Mouse (Mus musculus): ENCODE results near the gene Tmem219.

The Tmem219 gene

DNA sequence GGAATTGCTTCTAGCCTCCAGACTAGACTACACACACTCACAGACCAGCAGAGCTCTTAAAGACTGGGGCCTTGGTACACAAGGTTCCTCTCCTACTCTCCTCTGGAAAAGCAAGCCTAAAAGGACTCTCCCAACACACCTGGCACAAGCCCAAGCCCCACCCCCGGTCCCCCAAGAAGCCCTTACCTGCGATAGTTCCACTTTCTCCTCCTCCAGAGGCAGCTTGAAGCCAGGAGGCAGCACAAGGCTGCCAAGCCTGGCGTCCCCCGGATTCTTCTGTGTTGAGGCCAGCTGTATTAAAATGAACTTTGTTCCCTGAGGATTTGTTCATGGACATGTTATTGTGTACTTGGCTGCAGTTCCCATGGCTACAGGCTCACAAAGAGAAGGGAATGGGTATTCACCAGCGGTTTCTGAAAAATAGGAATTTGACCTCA lies at the start of gene Tmem219:
TSS of gene Tmem219 (minus strand) at position 294 of the 437 bp plus-strand sequence.
- peak; percentile 69 to 83 for DNase-seq

GRCm38 (mm10) chr7:126967361-126967760 lies 44.6 kb upstream of the Tmem219 start:
- no peak for DNase-seq

- no peak for DNase-seq
Observed at GRCm38 (mm10) chr7:126965568-126965967, 42.9 kb upstream of the Tmem219 start.

- DNase-seq: peak; percentile 49 to 55
Observed at GRCm38 (mm10) chr7:126963548-126964286, 41.0 kb upstream of the Tmem219 start.

- DNase-seq: no peak
Observed at GRCm38 (mm10) chr7:126961965-126962364, 39.2 kb upstream of the Tmem219 start.

DNA sequence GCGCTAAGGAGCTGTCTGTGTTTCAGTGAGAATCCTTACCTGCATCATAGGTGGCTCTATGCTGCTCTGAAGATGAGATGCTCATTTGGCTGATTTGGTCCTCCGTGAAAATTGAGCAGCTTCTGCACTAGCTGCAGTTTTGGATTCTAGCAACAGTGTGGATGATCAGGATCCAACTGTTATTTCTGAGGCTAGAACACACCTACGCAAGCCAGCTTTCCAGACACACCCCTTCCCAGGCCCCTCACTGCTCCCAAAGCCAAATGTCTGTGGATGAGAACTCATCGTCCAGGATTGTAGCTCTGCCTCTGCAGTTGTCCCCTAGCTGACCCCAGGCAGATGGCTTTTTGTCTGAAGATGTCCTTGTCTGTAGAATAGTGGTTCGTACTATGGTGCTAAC lies 38.4 kb upstream of the Tmem219 start:
- DNase-seq: no peak

DNA sequence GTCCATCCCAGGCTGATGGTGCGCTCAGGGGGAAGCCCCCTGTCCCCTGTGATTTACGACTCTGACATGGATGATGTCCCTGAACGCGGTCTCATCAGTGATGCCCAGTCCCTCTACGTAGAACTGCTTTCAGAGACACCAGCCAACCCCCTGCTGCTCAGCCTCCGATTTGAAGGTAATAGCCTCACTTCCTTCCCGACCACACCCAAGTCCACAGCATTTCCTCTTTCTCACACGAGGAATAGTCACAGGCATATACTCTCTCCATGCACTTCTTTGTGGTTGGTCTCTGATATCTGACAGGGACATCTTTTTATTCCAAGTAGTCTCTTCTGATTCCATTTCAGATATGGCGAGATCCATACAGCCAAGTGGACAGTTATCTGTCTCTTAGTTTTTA lies 37.1 kb upstream of the Tmem219 start:
- DNase-seq: no peak

GRCm38 (mm10) chr7:126955125-126955524 lies 32.4 kb upstream of the Tmem219 start:
- no peak for DNase-seq

GRCm38 (mm10) chr7:126952646-126953045 lies 29.9 kb upstream of the Tmem219 start:
- no peak for DNase-seq

DNA sequence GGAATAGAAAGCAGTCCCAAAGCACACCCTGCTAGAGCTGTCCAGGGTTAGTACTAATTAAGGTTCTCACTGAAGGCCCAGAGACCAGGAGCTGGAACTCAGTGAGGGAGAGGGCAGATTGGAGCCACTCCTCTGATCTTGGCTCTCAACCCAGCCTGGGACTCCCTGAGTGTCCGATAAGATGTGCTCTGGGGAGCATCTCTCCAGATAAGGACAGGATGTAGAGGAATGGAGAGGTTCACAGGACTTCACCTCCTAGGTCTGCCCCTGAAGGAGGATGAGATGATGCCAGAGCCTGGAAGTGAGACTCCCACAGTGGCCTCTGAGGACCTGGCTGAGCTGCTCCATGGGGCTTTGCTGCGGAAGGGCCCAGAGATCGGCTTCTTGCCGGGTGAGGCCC lies 29.0 kb upstream of the Tmem219 start:
- DNase-seq: no peak

GRCm38 (mm10) chr7:126950647-126951615 lies 28.2 kb upstream of the Tmem219 start:
- DNase-seq: no peak

- DNase-seq: peak; percentile 90 to 93
Observed at GRCm38 (mm10) chr7:126949793-126950646, 27.3 kb upstream of the Tmem219 start, which contains the start of gene Sez6l2. Gene Sez6l2 (plus strand): TSS chr7:126950563.

DNA sequence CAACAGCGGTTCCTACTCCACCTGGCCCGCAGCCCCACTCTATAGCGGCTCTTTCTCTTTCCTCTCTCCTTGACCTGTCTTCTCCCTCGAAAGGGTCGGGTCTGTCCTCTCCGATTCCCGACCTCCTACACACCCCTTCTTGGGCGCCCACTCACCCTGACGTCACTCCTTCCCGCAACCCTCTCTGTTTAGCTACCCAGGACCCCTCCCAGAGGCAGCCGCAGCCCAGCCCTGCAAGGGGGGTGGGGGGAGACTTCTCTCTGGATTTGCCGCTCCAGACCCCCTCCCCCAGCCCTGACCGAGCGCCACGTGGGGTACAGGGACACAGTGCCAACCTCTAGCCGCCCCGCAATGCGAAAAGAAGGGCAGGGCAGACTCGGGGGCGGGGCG lies 26.7 kb upstream of the Tmem219 start, which contains the start of gene Asphd1:
TSS of gene Asphd1 (minus strand) at position 180 of the 390 bp plus-strand sequence.
- DNase-seq: no peak

DNA sequence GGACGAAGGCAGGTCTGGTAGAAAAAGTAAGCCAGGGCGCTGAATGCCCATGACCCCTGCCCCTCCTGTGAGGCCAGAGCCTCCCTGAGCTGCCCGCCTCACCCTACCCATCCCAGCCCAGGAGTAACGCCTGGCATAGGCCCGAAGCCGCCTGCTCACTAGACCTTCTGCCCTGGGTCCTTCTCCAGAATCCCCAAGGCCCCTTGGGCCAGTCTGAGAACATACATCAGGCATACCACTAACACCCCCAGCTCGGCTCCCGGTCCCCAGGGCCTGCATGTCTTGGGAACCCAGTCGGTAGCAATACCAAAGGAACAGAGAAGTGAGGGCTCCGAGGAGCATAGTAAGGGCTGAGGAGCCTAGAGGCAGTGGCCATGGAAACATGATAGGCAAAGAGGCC lies 25.9 kb upstream of the Tmem219 start:
- no peak for DNase-seq

GRCm38 (mm10) chr7:126946530-126946929 lies 23.8 kb upstream of the Tmem219 start:
- DNase-seq: peak; percentile 57 to 62

DNA sequence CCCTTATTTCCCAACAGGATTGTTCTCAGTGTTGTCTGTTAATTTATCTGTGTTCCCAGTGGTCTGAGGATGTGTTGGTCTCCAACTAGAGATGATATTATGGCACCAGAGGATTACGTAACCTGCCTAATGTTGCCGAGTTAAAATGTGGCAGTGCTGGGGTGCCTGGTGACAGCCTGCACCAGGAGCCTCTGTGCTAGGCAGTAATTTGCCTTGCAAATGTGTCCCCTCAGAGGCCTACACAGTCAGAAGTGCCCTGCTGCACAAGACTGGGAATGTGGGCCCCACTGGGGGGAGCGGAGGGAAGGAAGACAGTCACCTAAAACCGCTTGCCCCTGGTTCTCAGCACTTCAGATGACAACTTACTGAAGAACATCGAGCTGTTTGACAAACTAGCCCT lies 19.1 kb upstream of the Tmem219 start:
- no peak for DNase-seq

DNA sequence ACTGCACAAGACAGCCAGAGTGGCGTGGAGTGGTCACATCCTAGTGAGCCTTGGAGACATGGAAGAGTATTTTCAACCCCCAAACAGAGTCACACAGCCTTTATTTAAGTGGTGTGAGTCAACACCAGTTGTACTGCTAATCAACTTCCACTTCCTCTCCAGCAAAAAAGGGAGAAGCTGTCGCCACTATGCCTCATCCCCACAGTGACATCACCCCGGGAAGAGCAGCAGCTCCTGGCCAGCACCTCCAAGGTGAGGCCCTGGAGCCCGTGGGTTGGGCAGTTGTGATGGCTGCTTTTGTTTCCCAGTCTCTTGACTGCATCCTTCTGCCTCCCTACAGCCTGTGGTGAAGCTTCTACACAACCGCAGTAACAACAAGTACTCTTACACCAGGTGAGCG lies 18.5 kb upstream of the Tmem219 start:
- DNase-seq: no peak

- no peak for DNase-seq
Observed at GRCm38 (mm10) chr7:126932652-126933051, 9.9 kb upstream of the Tmem219 start.

- no peak for DNase-seq
Observed at GRCm38 (mm10) chr7:126929046-126929445, 6.3 kb upstream of the Tmem219 start.

- DNase-seq: peak; percentile 97
Observed at GRCm38 (mm10) chr7:126928384-126929037, 5.8 kb upstream of the Tmem219 start, which contains the start of gene Kctd13. Gene Kctd13 (plus strand): TSS chr7:126928879.

DNA sequence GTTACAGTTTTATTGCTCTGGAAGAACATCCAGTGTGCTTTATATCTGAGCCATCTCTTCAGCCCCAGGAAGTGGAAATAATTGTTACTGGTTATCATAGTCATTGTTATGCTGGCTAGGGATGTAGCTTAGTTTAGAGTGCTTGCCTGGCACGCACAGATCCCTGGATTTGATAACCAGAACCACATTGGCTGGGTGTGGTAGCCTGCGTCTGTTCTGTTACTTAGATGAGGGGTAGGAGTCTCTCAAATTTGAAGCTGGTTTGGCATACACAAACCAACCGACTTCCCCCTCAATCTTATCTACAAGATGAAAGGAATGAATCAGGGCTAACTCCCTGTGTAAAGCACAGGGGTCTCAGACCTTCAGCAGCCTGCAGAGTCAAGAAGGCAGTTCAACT lies 3.6 kb upstream of the Tmem219 start:
- no peak for DNase-seq

GRCm38 (mm10) chr7:126923999-126924398 lies 1.3 kb upstream of the Tmem219 start:
- DNase-seq: no peak

Data from lung, postnatal 4 days (tissue).